Mouse (Mus musculus): ENCODE measurements around the gene Henmt1. TPM values are rescaled to one million over a fixed set of nuclear protein-coding genes. Genes with fewer than 3 reads are reported as not detected.

Gene Henmt1
- polyA plus RNA-seq, 1 experiment: not detected

DNA sequence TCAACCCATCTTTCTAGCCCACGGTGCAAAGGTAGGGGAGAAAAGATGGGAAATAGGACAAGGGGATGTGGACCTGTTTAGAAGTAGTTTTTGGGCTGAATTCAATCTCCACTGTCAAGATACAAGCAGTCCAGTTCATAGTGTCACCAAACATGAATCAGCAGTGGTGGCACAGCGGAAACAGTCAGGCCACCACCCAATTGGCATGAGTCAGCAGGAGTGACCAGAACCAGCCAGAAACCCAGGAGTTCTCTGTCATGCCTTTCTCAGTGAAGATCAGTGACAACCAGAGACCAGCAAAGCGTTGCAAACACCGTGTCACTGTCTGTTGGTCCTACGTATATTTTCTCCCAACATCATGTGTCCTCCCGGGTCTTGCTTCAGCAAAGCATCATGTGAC is 6.1 kb upstream of the Henmt1 start:
- Histone ChIP-seq H3K4me1 (ENCODE audit: control insufficient read depth, insufficient read depth, insufficient read length, low read length) (no peaks in the 10 kb centered on the region), H3K27ac (ENCODE audit: insufficient read depth, low read depth, low read length) (no peak overlapping the region), H3K27me3 (ENCODE audit: control insufficient read depth, insufficient read depth, low read length) (no peaks in the 10 kb centered on the region), H3K4me3 (ENCODE audit: low read depth, low read length) (no peak overlapping the region), H3K36me3 (ENCODE audit: control insufficient read depth, insufficient read depth, low read length) (no peaks in the 10 kb centered on the region)
- TF ChIP-seq CTCF (IDR thresholded peaks at IDR 0.05; ENCODE audit: extremely low read depth, insufficient read length, insufficient replicate concordance, low read depth, low read length) (no peak), POLR2A (IDR thresholded peaks at IDR 0.05; ENCODE audit: low read depth, low read length) (no peak)
- 93% methylated on average over 6 of the region's 6 CpGs for WGBS

DNA sequence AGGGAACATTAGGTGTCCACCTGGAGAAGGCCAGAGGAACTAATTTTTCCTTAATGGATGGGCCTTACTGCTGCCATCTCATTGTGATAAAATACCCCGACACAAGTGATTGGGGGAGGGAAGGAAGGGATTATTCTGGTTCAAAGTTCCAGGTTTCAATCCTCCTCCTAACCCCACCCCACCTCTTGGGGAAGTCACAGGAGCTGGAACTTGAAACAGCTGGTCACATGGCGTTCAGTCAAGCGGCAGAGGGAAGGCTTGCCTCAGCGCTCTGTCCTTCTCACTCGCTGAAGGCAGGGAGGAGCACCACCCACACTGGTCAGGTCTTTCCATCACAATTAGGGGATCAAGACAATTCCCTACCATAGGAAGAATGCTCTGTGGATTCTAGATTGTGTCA is 982 bp upstream of the Henmt1 start:
- TF ChIP-seq CTCF (IDR thresholded peaks at IDR 0.05; ENCODE audit: extremely low read depth, insufficient read length, insufficient replicate concordance, low read depth, low read length) (no peak), POLR2A (IDR thresholded peaks at IDR 0.05; ENCODE audit: low read depth, low read length) (no peak)
- H3K27ac ChIP-seq (ENCODE audit: insufficient read depth, low read depth, low read length): no peak overlapping the region
- WGBS: 93% methylated on average over 5 of the region's 5 CpGs
- peaks cover 4% of the 10 kb centered on the region; the same call in 1 of the 2 replicates for H3K4me1 ChIP-seq (ENCODE audit: control insufficient read depth, insufficient read depth, insufficient read length, low read length)
- H3K4me3 ChIP-seq (ENCODE audit: low read depth, low read length): no peak overlapping the region
- no peaks in the 10 kb centered on the region for H3K27me3 ChIP-seq (ENCODE audit: control insufficient read depth, insufficient read depth, low read length)
- H3K36me3 ChIP-seq (ENCODE audit: control insufficient read depth, insufficient read depth, low read length): no peaks in the 10 kb centered on the region

DNA sequence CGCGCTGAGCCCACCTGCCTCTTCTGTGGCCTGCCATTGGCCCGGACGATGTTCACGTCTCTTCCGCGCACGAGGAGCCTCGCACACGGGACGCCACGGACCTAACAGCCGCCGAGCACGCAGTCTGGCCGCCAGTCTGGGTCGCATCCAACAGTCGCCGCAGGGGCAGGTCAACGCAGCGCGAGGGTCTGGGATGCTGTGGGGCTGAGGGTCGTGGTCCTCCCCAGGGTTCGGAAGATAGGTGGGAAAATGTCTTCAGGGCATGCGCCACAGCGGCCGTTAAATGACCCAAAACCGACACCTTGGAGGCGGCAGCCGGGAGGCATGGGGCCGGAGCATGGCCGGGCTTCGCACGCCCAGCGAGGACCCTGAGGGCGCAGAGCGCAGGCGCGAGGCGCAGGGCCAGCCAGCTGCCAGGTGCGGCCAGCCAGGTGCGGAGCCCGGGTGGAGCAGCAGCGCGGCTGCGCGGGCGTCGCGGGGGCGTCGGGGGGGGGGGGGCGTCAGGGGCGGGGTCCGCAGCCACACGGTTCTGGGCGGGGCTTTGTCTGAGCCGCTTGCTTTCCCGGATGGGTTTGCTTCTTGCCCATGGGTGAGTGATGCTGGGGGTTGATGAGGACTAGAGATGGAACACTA is 444 bp downstream of the Henmt1 start, which contains the start of gene Gm9857:
Gene Gm9857, minus strand, starts transcription at position 445 of the 633 bp plus-strand sequence.
- Histone ChIP-seq H3K27ac (ENCODE audit: insufficient read depth, low read depth, low read length) (no peak within 1 kb of the TSS), H3K27me3 (ENCODE audit: control insufficient read depth, insufficient read depth, low read length) (no peaks in the 10 kb centered on the region), H3K4me1 (ENCODE audit: control insufficient read depth, insufficient read depth, insufficient read length, low read length) (peaks cover 4% of the 10 kb centered on the region; the same call in 1 of the 2 replicates), H3K4me3 (ENCODE audit: low read depth, low read length) (peak within 1 kb of the TSS; percentile 23), H3K36me3 (ENCODE audit: control insufficient read depth, insufficient read depth, low read length) (no peaks in the 10 kb centered on the region)
- no peak for TF ChIP-seq CTCF (IDR thresholded peaks at IDR 0.05; ENCODE audit: extremely low read depth, insufficient read length, insufficient replicate concordance, low read depth, low read length)
- no peak for TF ChIP-seq POLR2A (IDR thresholded peaks at IDR 0.05; ENCODE audit: low read depth, low read length)
- WGBS: 49% methylated on average over 59 of the region's 59 CpGs

DNA sequence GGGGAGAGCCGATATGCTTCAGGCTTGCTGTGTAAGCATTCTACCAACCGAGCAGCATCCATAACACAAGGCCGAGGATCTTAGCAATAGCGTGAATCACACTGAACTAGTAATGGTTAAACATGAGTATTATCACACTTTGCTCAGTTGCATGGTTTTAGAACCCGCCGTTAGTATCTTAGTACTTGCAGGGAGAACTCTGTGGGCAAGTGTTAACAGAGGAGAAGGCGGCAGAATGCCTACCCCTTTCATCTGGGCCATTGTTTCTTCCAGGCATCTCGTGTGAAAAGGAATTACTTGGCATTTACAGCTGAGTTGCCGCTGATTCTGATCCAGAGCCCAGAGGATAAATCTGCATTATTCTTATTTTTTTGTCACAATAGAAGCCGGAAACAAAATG is 1.3 kb downstream of the Henmt1 start:
- no peak for TF ChIP-seq POLR2A (IDR thresholded peaks at IDR 0.05; ENCODE audit: low read depth, low read length)
- TF ChIP-seq CTCF (IDR thresholded peaks at IDR 0.05; ENCODE audit: extremely low read depth, insufficient read length, insufficient replicate concordance, low read depth, low read length): no peak
- Histone ChIP-seq H3K4me1 (ENCODE audit: control insufficient read depth, insufficient read depth, insufficient read length, low read length) (peaks cover 4% of the 10 kb centered on the region; the same call in 1 of the 2 replicates), H3K36me3 (ENCODE audit: control insufficient read depth, insufficient read depth, low read length) (no peaks in the 10 kb centered on the region), H3K27me3 (ENCODE audit: control insufficient read depth, insufficient read depth, low read length) (no peaks in the 10 kb centered on the region), H3K27ac (ENCODE audit: insufficient read depth, low read depth, low read length) (no peak overlapping the region), H3K4me3 (ENCODE audit: low read depth, low read length) (no peak overlapping the region)
- 89% methylated on average over 10 of the region's 10 CpGs for WGBS

DNA sequence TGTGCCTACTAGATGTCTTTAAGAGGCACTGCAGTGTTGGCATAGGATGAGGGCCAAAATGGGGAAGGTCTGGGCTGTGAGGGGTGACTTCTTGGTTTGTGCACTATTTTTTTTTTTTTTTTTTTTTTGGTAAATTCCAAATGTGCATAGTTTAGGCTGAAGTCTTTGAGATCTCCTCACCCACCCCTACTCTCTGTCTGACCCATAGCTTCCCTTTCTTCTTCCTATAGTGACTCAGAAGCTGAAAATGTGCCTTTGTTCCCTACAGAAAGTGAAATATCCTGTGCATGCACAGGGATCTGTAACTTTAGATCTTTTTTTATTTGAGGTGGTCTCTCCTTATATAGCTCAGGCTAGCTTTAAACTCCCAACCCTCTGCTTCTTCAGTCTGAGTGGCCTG is 18.3 kb downstream of the Henmt1 start:
- H3K27ac ChIP-seq (ENCODE audit: insufficient read depth, low read depth, low read length): no peak overlapping the region
- TF ChIP-seq CTCF (IDR thresholded peaks at IDR 0.05; ENCODE audit: extremely low read depth, insufficient read length, insufficient replicate concordance, low read depth, low read length) (no peak), POLR2A (IDR thresholded peaks at IDR 0.05; ENCODE audit: low read depth, low read length) (no peak)

DNA sequence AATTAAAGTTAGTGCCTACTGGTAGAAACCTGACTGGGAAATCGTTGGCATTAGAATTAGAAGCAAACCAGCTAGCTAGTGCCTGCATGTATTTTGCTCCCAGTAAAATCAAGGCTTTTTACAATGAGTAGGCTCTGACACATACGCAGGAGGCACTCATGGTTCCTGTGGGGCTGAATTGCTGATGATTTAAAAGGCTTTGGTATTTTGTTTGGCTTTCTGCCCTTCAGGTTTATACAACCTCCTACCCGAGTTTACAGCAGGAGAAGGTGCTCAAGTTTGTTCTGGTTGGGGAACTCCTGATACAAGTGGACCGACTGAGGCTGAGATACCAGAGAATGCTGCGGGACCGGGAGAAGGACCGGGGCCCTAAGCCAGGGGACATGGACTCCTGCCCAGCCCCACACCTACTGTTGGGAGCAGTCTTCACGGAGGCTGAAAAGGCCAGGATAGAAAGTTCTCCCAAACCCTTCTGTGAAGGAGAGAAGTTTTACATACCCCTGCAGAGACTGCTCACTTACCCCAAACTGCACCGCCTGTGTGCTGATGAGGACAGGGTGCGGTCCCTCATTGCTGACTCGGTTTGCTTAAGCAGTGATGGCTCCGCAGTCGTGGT is 20.1 kb downstream of the Henmt1 start:
- Histone ChIP-seq H3K4me3 (ENCODE audit: low read depth, low read length) (no peak overlapping the region), H3K27ac (ENCODE audit: insufficient read depth, low read depth, low read length) (no peak overlapping the region), H3K27me3 (ENCODE audit: control insufficient read depth, insufficient read depth, low read length) (no peaks in the 10 kb centered on the region), H3K36me3 (ENCODE audit: control insufficient read depth, insufficient read depth, low read length) (no peaks in the 10 kb centered on the region), H3K4me1 (ENCODE audit: control insufficient read depth, insufficient read depth, insufficient read length, low read length) (no peaks in the 10 kb centered on the region)
- WGBS: 68% methylated on average over 13 of the region's 13 CpGs
- TF ChIP-seq POLR2A (IDR thresholded peaks at IDR 0.05; ENCODE audit: low read depth, low read length) (no peak), CTCF (IDR thresholded peaks at IDR 0.05; ENCODE audit: extremely low read depth, insufficient read length, insufficient replicate concordance, low read depth, low read length) (no peak)

More for the DNA sequence above, 18.3 kb downstream of the Henmt1 start:
- H3K27me3 ChIP-seq (ENCODE audit: control insufficient read depth, insufficient read depth, low read length): no peaks in the 10 kb centered on the region
- no peaks in the 10 kb centered on the region for H3K4me1 ChIP-seq (ENCODE audit: control insufficient read depth, insufficient read depth, insufficient read length, low read length)
- no peaks in the 10 kb centered on the region for H3K36me3 ChIP-seq (ENCODE audit: control insufficient read depth, insufficient read depth, low read length)
- H3K4me3 ChIP-seq (ENCODE audit: low read depth, low read length): no peak overlapping the region

DNA sequence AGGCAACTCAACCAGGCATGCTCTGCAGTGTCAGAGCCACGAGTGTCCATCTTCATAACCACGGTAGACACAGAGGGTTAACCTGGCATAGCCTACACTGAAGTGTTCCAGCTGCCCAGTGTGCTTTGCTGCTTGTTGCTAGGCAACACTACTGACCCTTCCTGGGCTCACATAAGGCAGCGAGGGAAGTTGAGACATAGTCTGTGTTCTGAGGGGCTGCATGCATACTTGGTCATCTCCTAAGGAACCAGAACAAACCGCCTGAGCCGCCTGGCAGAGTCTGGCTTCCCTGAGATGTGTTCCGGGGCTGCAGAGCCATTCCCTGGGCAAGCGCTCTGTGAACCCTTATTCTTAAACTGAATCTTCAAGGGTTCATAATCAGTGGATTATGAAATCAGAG is 21.6 kb downstream of the Henmt1 start:
- no peak for TF ChIP-seq POLR2A (IDR thresholded peaks at IDR 0.05; ENCODE audit: low read depth, low read length)
- no peak overlapping the region for H3K4me3 ChIP-seq (ENCODE audit: low read depth, low read length)
- H3K36me3 ChIP-seq (ENCODE audit: control insufficient read depth, insufficient read depth, low read length): no peaks in the 10 kb centered on the region
- no peaks in the 10 kb centered on the region for H3K4me1 ChIP-seq (ENCODE audit: control insufficient read depth, insufficient read depth, insufficient read length, low read length)
- no peaks in the 10 kb centered on the region for H3K27me3 ChIP-seq (ENCODE audit: control insufficient read depth, insufficient read depth, low read length)
- no peak overlapping the region for H3K27ac ChIP-seq (ENCODE audit: insufficient read depth, low read depth, low read length)
- 65% methylated on average over 7 of the region's 7 CpGs for WGBS

All from small intestine, adult 2 months (tissue).